Mouse (Mus musculus): ENCODE results near the gene Hist1h2ab. TPM values are rescaled to one million over a fixed set of nuclear protein-coding genes. Genes with fewer than 3 reads are reported as not detected.
A peak's percentile ranks its signal among the peaks of the same experiment; 100 is the strongest.

Gene Hist1h2ab
- polyA plus RNA-seq, 2 experiments: 39.0 to 40.4 TPM

DNA sequence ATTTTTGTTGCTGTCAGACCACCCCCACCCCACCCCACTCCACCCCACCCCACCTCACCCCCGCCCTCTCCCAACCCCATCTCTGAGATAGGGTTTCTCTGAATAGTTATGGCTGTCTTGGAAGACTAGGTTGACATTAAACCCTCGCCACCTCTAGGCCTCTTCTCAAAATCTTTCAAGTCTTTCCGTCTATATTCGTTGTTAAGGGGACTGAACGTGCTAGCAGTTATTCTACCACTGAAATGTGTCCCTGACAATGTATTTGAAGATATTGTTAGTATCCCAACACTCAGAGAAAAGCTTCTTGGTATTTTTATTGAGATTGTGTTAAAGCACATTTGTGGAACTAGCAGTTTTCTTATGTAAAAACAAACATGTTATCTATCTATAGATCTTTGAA lies 10.0 kb upstream of the Hist1h2ab start:
- Histone ChIP-seq H3K27ac (replicated peaks; ENCODE audit: low read depth, low read length) (0 out of 2 replicates have a peak overlapping the region, but pooled peaks have one; percentile 92), H3K4me2 (replicated peaks; ENCODE audit: low read depth, low read length, severe bottlenecking) (peak overlapping the region; percentile 73), H3K4me1 (ENCODE audit: control insufficient read depth, insufficient read depth, low read length) (peaks cover 11% of the 10 kb centered on the region), H3K36me3 (ENCODE audit: control insufficient read depth, insufficient read depth, low read length) (no peaks in the 10 kb centered on the region), H3K9me3 (ENCODE audit: control insufficient read depth, low read length) (no peaks in the 10 kb centered on the region), H3K27me3 (ENCODE audit: control insufficient read depth, insufficient read depth, low read length) (no peaks in the 10 kb centered on the region), H3K9ac (ENCODE audit: low read depth, low read length, severe bottlenecking) (peak overlapping the region; percentile 81; the same call in 1 of the 2 replicates), H3K4me3 (replicated peaks; ENCODE audit: low read length) (peak overlapping the region; percentile 44)
- WGBS: 50% methylated on average over 5 of the region's 5 CpGs
- DNase-seq (ENCODE audit: low spot score): no peak
- no peak for ATAC-seq (ENCODE audit: low FRiP score, low read depth)
- no peak for TF ChIP-seq POLR2A (IDR thresholded peaks at IDR 0.05; ENCODE audit: borderline replicate concordance, extremely low read depth, insufficient read depth, insufficient read length)

DNA sequence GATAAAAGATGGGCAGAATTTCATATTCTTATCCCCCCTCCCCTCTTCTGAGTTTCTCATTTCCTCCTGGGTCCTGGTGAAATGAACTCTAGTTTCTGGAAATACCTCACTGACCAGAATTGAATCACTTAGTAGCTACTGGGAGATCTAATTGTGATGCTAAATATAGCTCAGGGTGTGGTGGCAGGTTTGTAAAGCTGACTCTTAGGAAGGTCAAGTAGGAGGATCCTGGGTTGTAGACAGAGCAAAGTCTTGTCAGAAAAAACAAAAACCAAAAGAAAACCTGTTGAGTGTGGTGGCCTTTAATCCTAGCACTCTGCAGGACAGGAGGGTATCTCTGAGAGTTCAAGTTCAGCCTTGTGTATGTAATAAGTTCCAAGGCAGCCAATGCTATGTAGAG lies 8.9 kb upstream of the Hist1h2ab start:
- Histone ChIP-seq H3K27me3 (ENCODE audit: control insufficient read depth, insufficient read depth, low read length) (no peaks in the 10 kb centered on the region), H3K4me3 (replicated peaks; ENCODE audit: low read length) (no peak overlapping the region), H3K4me1 (ENCODE audit: control insufficient read depth, insufficient read depth, low read length) (peaks cover 12% of the 10 kb centered on the region), H3K36me3 (ENCODE audit: control insufficient read depth, insufficient read depth, low read length) (no peaks in the 10 kb centered on the region), H3K9ac (ENCODE audit: low read depth, low read length, severe bottlenecking) (no peak overlapping the region), H3K9me3 (ENCODE audit: control insufficient read depth, low read length) (no peaks in the 10 kb centered on the region), H3K4me2 (replicated peaks; ENCODE audit: low read depth, low read length, severe bottlenecking) (no peak overlapping the region), H3K27ac (replicated peaks; ENCODE audit: low read depth, low read length) (no peak overlapping the region)
- no peak for TF ChIP-seq POLR2A (IDR thresholded peaks at IDR 0.05; ENCODE audit: borderline replicate concordance, extremely low read depth, insufficient read depth, insufficient read length)
- no peak for DNase-seq (ENCODE audit: low spot score)
- no peak for ATAC-seq (ENCODE audit: low FRiP score, low read depth)

DNA sequence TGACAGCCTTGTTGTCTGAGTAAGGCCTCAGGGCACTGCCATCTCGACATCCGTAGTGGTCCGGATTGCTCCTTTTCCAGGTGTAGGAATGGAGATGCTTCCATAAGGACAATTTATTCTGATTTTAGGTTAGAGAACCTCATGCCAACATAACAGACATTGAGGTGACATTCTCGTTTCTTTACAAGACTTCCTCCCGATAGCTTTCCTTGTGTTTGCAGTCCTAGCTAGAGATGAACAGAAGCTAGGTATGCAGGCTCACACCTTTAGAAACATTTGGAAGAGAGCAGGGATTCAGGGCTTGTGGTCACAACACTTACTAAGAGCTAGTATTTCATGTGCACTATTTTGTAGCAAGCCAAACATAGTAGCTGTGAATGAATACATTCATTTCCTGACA lies 7.7 kb upstream of the Hist1h2ab start:
- no peak for ATAC-seq (ENCODE audit: low FRiP score, low read depth)

DNA sequence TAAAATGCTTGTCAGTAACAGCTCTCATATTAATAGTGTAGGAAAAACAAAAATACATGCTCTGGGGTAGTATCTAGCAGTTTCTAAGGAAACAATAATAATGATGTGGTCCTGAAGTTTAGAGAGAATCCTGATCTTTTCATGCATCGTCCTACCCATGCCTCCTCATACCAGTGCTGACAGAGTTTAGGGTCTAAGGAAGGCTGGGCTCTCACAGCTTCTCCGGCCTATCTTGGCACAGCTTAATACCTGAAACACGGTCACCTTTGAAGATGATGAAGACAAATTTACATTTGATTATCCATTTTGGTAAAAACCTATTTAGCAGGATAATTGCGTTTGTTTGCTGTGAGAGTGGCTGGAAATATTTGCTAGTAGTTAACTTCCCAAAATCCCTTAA lies 7.0 kb upstream of the Hist1h2ab start:
- DNase-seq (ENCODE audit: low spot score) (no peak), ATAC-seq (ENCODE audit: low FRiP score, low read depth) (no peak)
- peak overlapping the region; percentile 49 for H3K9ac ChIP-seq (ENCODE audit: low read depth, low read length, severe bottlenecking)
- no peaks in the 10 kb centered on the region for H3K27me3 ChIP-seq (ENCODE audit: control insufficient read depth, insufficient read depth, low read length)
- no peaks in the 10 kb centered on the region for H3K36me3 ChIP-seq (ENCODE audit: control insufficient read depth, insufficient read depth, low read length)
- H3K4me1 ChIP-seq (ENCODE audit: control insufficient read depth, insufficient read depth, low read length): peaks cover 20% of the 10 kb centered on the region
- TF ChIP-seq POLR2A (IDR thresholded peaks at IDR 0.05; ENCODE audit: borderline replicate concordance, extremely low read depth, insufficient read depth, insufficient read length): 0 out of 2 replicates have a peak, but pooled peaks have one; percentile 16
- H3K4me3 ChIP-seq (replicated peaks; ENCODE audit: low read length): peak overlapping the region; percentile 42; the same call in 1 of the 2 replicates
- H3K9me3 ChIP-seq (ENCODE audit: control insufficient read depth, low read length): no peaks in the 10 kb centered on the region
- WGBS: 38% methylated on average over 4 of the region's 4 CpGs
- peak overlapping the region; percentile 41; the same call in 1 of the 2 replicates for H3K4me2 ChIP-seq (replicated peaks; ENCODE audit: low read depth, low read length, severe bottlenecking)
- H3K27ac ChIP-seq (replicated peaks; ENCODE audit: low read depth, low read length): peak overlapping the region; percentile 73

More for the DNA sequence above, 7.7 kb upstream of the Hist1h2ab start:
- WGBS: 74% methylated on average over 5 of the region's 5 CpGs
- no peak for DNase-seq (ENCODE audit: low spot score)
- Histone ChIP-seq H3K4me3 (replicated peaks; ENCODE audit: low read length) (no peak overlapping the region), H3K4me2 (replicated peaks; ENCODE audit: low read depth, low read length, severe bottlenecking) (no peak overlapping the region), H3K27me3 (ENCODE audit: control insufficient read depth, insufficient read depth, low read length) (no peaks in the 10 kb centered on the region), H3K36me3 (ENCODE audit: control insufficient read depth, insufficient read depth, low read length) (no peaks in the 10 kb centered on the region), H3K9ac (ENCODE audit: low read depth, low read length, severe bottlenecking) (no peak overlapping the region), H3K9me3 (ENCODE audit: control insufficient read depth, low read length) (no peaks in the 10 kb centered on the region), H3K4me1 (ENCODE audit: control insufficient read depth, insufficient read depth, low read length) (peaks cover 19% of the 10 kb centered on the region), H3K27ac (replicated peaks; ENCODE audit: low read depth, low read length) (no peak overlapping the region)
- no peak for TF ChIP-seq POLR2A (IDR thresholded peaks at IDR 0.05; ENCODE audit: borderline replicate concordance, extremely low read depth, insufficient read depth, insufficient read length)

DNA sequence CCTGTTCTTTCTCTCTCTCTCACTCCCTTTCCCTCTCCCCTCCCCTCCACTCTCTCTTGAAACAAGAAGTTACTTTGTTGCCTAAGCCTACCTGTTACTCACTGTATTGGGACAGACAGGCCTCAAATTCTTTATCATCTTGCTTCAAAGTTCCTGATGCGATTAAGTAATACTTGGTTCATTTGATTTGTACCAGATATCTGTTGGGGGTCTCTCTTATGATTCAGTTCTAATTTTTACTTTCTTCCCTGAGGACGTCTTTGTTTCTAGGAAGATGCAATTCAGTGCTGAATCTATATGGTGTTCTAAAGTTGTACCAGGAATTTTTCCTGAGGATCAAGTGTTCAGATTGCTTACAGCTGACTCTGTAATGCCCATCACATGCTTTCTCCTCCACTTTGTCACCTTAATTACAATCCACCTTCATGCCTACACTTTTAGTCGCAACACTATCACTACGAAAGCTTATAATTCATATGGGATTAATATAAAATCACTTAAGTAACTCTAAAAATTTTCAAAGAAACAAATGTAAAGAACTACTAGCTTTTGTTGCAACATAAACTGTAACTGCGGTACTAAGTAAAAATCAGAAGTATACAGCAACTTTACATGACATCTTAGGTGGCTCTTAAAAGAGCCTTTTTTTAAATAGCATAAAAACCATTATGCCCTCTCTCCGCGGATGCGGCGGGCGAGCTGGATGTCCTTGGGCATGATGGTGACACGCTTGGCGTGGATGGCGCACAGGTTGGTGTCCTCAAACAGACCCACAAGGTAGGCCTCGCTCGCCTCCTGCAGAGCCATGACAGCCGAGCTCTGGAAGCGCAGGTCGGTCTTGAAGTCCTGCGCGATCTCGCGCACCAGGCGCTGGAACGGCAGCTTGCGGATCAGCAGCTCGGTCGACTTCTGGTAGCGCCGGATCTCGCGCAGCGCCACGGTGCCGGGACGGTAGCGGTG lies 6.2 kb upstream of the Hist1h2ab start:
- 1% methylated on average over 13 of the region's 36 CpGs for WGBS
- Histone ChIP-seq H3K36me3 (ENCODE audit: control insufficient read depth, insufficient read depth, low read length) (no peaks in the 10 kb centered on the region), H3K9ac (ENCODE audit: low read depth, low read length, severe bottlenecking) (peak overlapping the region; percentile 49), H3K4me2 (replicated peaks; ENCODE audit: low read depth, low read length, severe bottlenecking) (peak overlapping the region; percentile 69), H3K4me1 (ENCODE audit: control insufficient read depth, insufficient read depth, low read length) (peaks cover 20% of the 10 kb centered on the region), H3K9me3 (ENCODE audit: control insufficient read depth, low read length) (no peaks in the 10 kb centered on the region), H3K27ac (replicated peaks; ENCODE audit: low read depth, low read length) (peak overlapping the region; percentile 73), H3K27me3 (ENCODE audit: control insufficient read depth, insufficient read depth, low read length) (no peaks in the 10 kb centered on the region), H3K4me3 (replicated peaks; ENCODE audit: low read length) (peak overlapping the region; percentile 42)
- no peak for TF ChIP-seq POLR2A (IDR thresholded peaks at IDR 0.05; ENCODE audit: borderline replicate concordance, extremely low read depth, insufficient read depth, insufficient read length)
- ATAC-seq (ENCODE audit: low FRiP score, low read depth) (no peak), DNase-seq (ENCODE audit: low spot score) (no peak)

All from limb, embryonic 14.5 days (tissue).